In genomic region chr1:182091261-182091660, GRCm38 (mm10) we compare ENCODE assay signal across 22 mouse cellular contexts. TPM values are rescaled to one million over a fixed set of nuclear protein-coding genes. Genes with fewer than 3 reads are reported as not detected.
DNase-seq lines count a peak whose midpoint lies in the region; ATAC-seq and TF ChIP-seq lines count a peak whose summit lies in the region.
"Had no signal": no experiment of that assay in that cellular context is flagged by ENCODE, and none has a peak within 500 bp of the region (broad histone marks: within the 10 kb centered on the region; RNA-seq: fewer than 3 reads in every experiment).

No protein-coding gene starts in this region.

- no peak for ATAC-seq in hindbrain, embryonic 13.5 days (ENCODE audit: low FRiP score)
- no peak for ATAC-seq in hindbrain, embryonic 14.5 days (ENCODE audit: low FRiP score)
- ATAC-seq in limb, embryonic 13.5 days (ENCODE audit: low FRiP score, low read depth): no peak
- peak; percentile 2 for ATAC-seq in Patski
- ATAC-seq in stomach, embryonic 14.5 days (ENCODE audit: insufficient number of reproducible peaks, insufficient read depth, low FRiP score, low read depth): no peak
- ATAC-seq in midbrain, embryonic 16.5 days: no peak

- in situ Hi-C loops in Patski (cut with MboI; ENCODE audit: low pct_unique_long_range_greater_than_20kb): loop anchor here (5.0 kb wide), 1 partner anchor 69 kb away; no protein-coding TSS in a partner anchor

- TF ChIP-seq CTCF in Patski (IDR thresholded peaks at IDR 0.05): no peak

- POLR2A ChIA-PET in Patski (lab: Charles Lee): interaction anchor here (0.5 to 1.3 kb wide), 2 partner anchors 71 to 197 kb away, joined by 3 to 8 read pairs; no protein-coding TSS in a partner anchor

- 0 out of 2 replicates have a peak overlapping the region, but pooled peaks have one; percentile 23 for H3K27ac ChIP-seq in hindbrain, embryonic 13.5 days
- H3K27ac ChIP-seq in hindbrain, embryonic 14.5 days: no peak overlapping the region
- peak overlapping the region; percentile 22; the same call in 1 of the 2 replicates for H3K27ac ChIP-seq in limb, embryonic 13.5 days
- no peak overlapping the region for H3K27ac ChIP-seq in limb, embryonic 10.5 days
- peak overlapping the region; percentile 88; the same call in 1 of the 2 replicates for H3K27ac ChIP-seq in stomach, embryonic 14.5 days (ENCODE audit: low read length)
- H3K27ac ChIP-seq in midbrain, embryonic 16.5 days (ENCODE audit: low read length): no peak overlapping the region
- H3K27ac ChIP-seq: liver, embryonic 13.5 days had no signal

- DNase-seq in hindbrain, embryonic 14.5 days (ENCODE audit: low spot score): no peak
- DNase-seq in limb, embryonic 10.5 days (ENCODE audit: low spot score): no peak
- DNase-seq in Patski (ENCODE audit: low read depth, low spot score): no peak
- no peak for DNase-seq in embryo, embryonic 10.5 days (ENCODE audit: low spot score)
- DNase-seq: adrenal gland, postnatal 25 days; B cell, adult 2 months; cerebellum, adult 18-20 months; cerebellum, postnatal 36 days; gastrocnemius, postnatal 14 days; heart, postnatal 36 days; liver, embryonic 13.5 days; lung, postnatal 14 days; right cerebral cortex, postnatal 4 days; thymus, adult 18-20 months had no signal

- no peak overlapping the region for H3K9ac ChIP-seq in hindbrain, embryonic 13.5 days
- no peak overlapping the region for H3K9ac ChIP-seq in hindbrain, embryonic 14.5 days
- H3K9ac ChIP-seq in limb, embryonic 13.5 days: no peak overlapping the region
- H3K9ac ChIP-seq in stomach, embryonic 14.5 days (replicated peaks; ENCODE audit: low read depth, low read length): no peak overlapping the region
- no peak overlapping the region for H3K9ac ChIP-seq in midbrain, embryonic 16.5 days (ENCODE audit: low read depth, low read length)
- H3K9ac ChIP-seq: embryonic facial prominence, embryonic 12.5 days; heart, embryonic 12.5 days; liver, embryonic 13.5 days had no signal

- H3K4me2 ChIP-seq in hindbrain, embryonic 13.5 days: no peak overlapping the region
- no peak overlapping the region for H3K4me2 ChIP-seq in hindbrain, embryonic 14.5 days (replicated peaks)
- no peak overlapping the region for H3K4me2 ChIP-seq in limb, embryonic 13.5 days (replicated peaks)
- no peak overlapping the region for H3K4me2 ChIP-seq in stomach, embryonic 14.5 days (replicated peaks; ENCODE audit: low read depth, low read length)
- H3K4me2 ChIP-seq in midbrain, embryonic 16.5 days (ENCODE audit: low read length): no peak overlapping the region
- H3K4me2 ChIP-seq: embryonic facial prominence, embryonic 12.5 days; liver, embryonic 13.5 days had no signal

- WGBS in hindbrain, embryonic 13.5 days: 63% methylated on average over 7 of the region's 7 CpGs
- 72% methylated on average over 7 of the region's 7 CpGs for WGBS in hindbrain, embryonic 14.5 days
- 36% methylated on average over 7 of the region's 7 CpGs for WGBS in limb, embryonic 13.5 days
- WGBS in limb, embryonic 10.5 days: 46% methylated on average over 7 of the region's 7 CpGs
- 29% methylated on average over 7 of the region's 7 CpGs for WGBS in stomach, embryonic 14.5 days
- 72% methylated on average over 7 of the region's 7 CpGs for WGBS in midbrain, embryonic 16.5 days

- no peaks in the 10 kb centered on the region for H3K9me3 ChIP-seq in hindbrain, embryonic 13.5 days
- no peaks in the 10 kb centered on the region for H3K9me3 ChIP-seq in hindbrain, embryonic 14.5 days (ENCODE audit: control insufficient read depth, low read length)
- H3K9me3 ChIP-seq in limb, embryonic 13.5 days: no peaks in the 10 kb centered on the region
- no peaks in the 10 kb centered on the region for H3K9me3 ChIP-seq in limb, embryonic 10.5 days (replicated peaks)
- H3K9me3 ChIP-seq in stomach, embryonic 14.5 days (ENCODE audit: control insufficient read depth, low read depth, low read length): no peaks in the 10 kb centered on the region
- H3K9me3 ChIP-seq in midbrain, embryonic 16.5 days (replicated peaks; ENCODE audit: control insufficient read depth, low read length, poor library complexity, severe bottlenecking): no peaks in the 10 kb centered on the region
- H3K9me3 ChIP-seq: embryonic facial prominence, embryonic 12.5 days; heart, embryonic 12.5 days; liver, embryonic 13.5 days; megakaryocyte, embryonic 14.5 days had no signal

- no peak overlapping the region for H3K4me3 ChIP-seq in hindbrain, embryonic 13.5 days
- no peak overlapping the region for H3K4me3 ChIP-seq in hindbrain, embryonic 14.5 days (replicated peaks; ENCODE audit: low read length)
- no peak overlapping the region for H3K4me3 ChIP-seq in limb, embryonic 13.5 days
- no peak overlapping the region for H3K4me3 ChIP-seq in limb, embryonic 10.5 days
- H3K4me3 ChIP-seq in stomach, embryonic 14.5 days (ENCODE audit: low read depth, low read length): no peak overlapping the region
- no peak overlapping the region for H3K4me3 ChIP-seq in midbrain, embryonic 16.5 days (ENCODE audit: low read depth, low read length)
- H3K4me3 ChIP-seq: embryonic facial prominence, embryonic 12.5 days; heart, embryonic 12.5 days; layer of hippocampus, adult 2 months; liver, embryonic 13.5 days; megakaryocyte, embryonic 14.5 days had no signal

- CTCF ChIA-PET in Patski (lab: Charles Lee): interaction anchor here (1.1 to 1.4 kb wide), 4 partner anchors 9 to 36 kb away, joined by 3 read pairs; no protein-coding TSS in a partner anchor

- no peaks in the 10 kb centered on the region for H3K27me3 ChIP-seq in hindbrain, embryonic 13.5 days
- no peaks in the 10 kb centered on the region for H3K27me3 ChIP-seq in hindbrain, embryonic 14.5 days (ENCODE audit: control insufficient read depth, insufficient read depth, low read length)
- H3K27me3 ChIP-seq in limb, embryonic 13.5 days: no peaks in the 10 kb centered on the region
- H3K27me3 ChIP-seq in limb, embryonic 10.5 days (ENCODE audit: low read depth, poor library complexity, severe bottlenecking): 0 out of 2 replicates have a peak, but pooled peaks cover 3% of the 10 kb centered on the region
- no peaks in the 10 kb centered on the region for H3K27me3 ChIP-seq in Patski
- H3K27me3 ChIP-seq in stomach, embryonic 14.5 days (ENCODE audit: control insufficient read depth, insufficient read depth, low read length): no peaks in the 10 kb centered on the region
- H3K27me3 ChIP-seq in midbrain, embryonic 16.5 days (ENCODE audit: control insufficient read depth, insufficient read depth, low read depth, low read length): no peaks in the 10 kb centered on the region
- H3K27me3 ChIP-seq: embryonic facial prominence, embryonic 12.5 days; heart, embryonic 12.5 days; liver, embryonic 13.5 days had no signal

- H3K4me1 ChIP-seq in hindbrain, embryonic 13.5 days (replicated peaks): peaks cover 72% of the 10 kb centered on the region
- peaks cover 49% of the 10 kb centered on the region for H3K4me1 ChIP-seq in hindbrain, embryonic 14.5 days (replicated peaks; ENCODE audit: control insufficient read depth, insufficient read depth, low read length)
- peaks cover 73% of the 10 kb centered on the region for H3K4me1 ChIP-seq in limb, embryonic 13.5 days
- peaks cover 54% of the 10 kb centered on the region for H3K4me1 ChIP-seq in limb, embryonic 10.5 days
- peaks cover 36% of the 10 kb centered on the region for H3K4me1 ChIP-seq in stomach, embryonic 14.5 days (ENCODE audit: control insufficient read depth, insufficient read depth, low read length)
- peaks cover 27% of the 10 kb centered on the region for H3K4me1 ChIP-seq in midbrain, embryonic 16.5 days (ENCODE audit: control insufficient read depth, insufficient read depth, low read length)

- no peaks in the 10 kb centered on the region for H3K36me3 ChIP-seq in hindbrain, embryonic 13.5 days
- no peaks in the 10 kb centered on the region for H3K36me3 ChIP-seq in hindbrain, embryonic 14.5 days (replicated peaks; ENCODE audit: control insufficient read depth, insufficient read depth)
- H3K36me3 ChIP-seq in limb, embryonic 13.5 days: no peaks in the 10 kb centered on the region
- H3K36me3 ChIP-seq in limb, embryonic 10.5 days: no peaks in the 10 kb centered on the region
- no peaks in the 10 kb centered on the region for H3K36me3 ChIP-seq in stomach, embryonic 14.5 days (ENCODE audit: control insufficient read depth, insufficient read depth, low read length)
- H3K36me3 ChIP-seq in midbrain, embryonic 16.5 days (ENCODE audit: control insufficient read depth, insufficient read depth, low read length): no peaks in the 10 kb centered on the region
- H3K36me3 ChIP-seq: embryonic facial prominence, embryonic 12.5 days; heart, embryonic 12.5 days; liver, embryonic 13.5 days had no signal

RNA-seq across cellular contexts. Expression of gene Srp9, which starts 33.3 kb away (rescaled TPM):
- polyA plus RNA-seq in hindbrain, embryonic 13.5 days (2015; fragmentation: Nextera tagmentation; extraction: Ambion mirVana): 140 and 146 TPM in 2 replicates
- polyA plus RNA-seq in hindbrain, embryonic 14.5 days (2014; fragmentation: Nextera tagmentation; extraction: Ambion mirVana): 139 and 142 TPM in 2 replicates
- polyA plus RNA-seq in limb, embryonic 13.5 days (2015; fragmentation: Nextera tagmentation; extraction: Ambion mirVana): 165 and 173 TPM in 2 replicates
- polyA plus RNA-seq in limb, embryonic 10.5 days (2016; fragmentation: Nextera tagmentation; extraction: Ambion mirVana): 168 TPM in 2 replicates
- 81.7 TPM for polyA plus RNA-seq in Patski (2021)
- 145 and 153 TPM in 2 replicates for polyA plus RNA-seq in stomach, embryonic 14.5 days (2014; fragmentation: Nextera tagmentation; extraction: Ambion mirVana)
- polyA plus RNA-seq in midbrain, embryonic 16.5 days (2015; fragmentation: Nextera tagmentation; extraction: Ambion mirVana): 132 and 139 TPM in 2 replicates

Comparison
In these comparisons a context has a peak if more than half of its experiments do, and no peak if none do; other contexts are left out.
1. H3K27ac ChIP-seq: peak in hindbrain, embryonic 13.5 days (single experiment), limb, embryonic 13.5 days (single experiment) and stomach, embryonic 14.5 days (single experiment); none in hindbrain, embryonic 14.5 days (single experiment), limb, embryonic 10.5 days (single experiment) and midbrain, embryonic 16.5 days (single experiment).